Mouse (Mus musculus) v-Abl transformed pro-B cells (cell line): Measurements from ENCODE around the gene Tnfrsf1b.

Source experiments
- in situ Hi-C, 2 experiments: fragments of 400-800 bp; cut with MboI; formaldehyde crosslinking; loops; one replicate each; pipeline ENCODE4 v1.15.1; 2025; ENCODE audit not compliant: unreplicated experiment in 2 of 2

Gene Tnfrsf1b

DNA sequence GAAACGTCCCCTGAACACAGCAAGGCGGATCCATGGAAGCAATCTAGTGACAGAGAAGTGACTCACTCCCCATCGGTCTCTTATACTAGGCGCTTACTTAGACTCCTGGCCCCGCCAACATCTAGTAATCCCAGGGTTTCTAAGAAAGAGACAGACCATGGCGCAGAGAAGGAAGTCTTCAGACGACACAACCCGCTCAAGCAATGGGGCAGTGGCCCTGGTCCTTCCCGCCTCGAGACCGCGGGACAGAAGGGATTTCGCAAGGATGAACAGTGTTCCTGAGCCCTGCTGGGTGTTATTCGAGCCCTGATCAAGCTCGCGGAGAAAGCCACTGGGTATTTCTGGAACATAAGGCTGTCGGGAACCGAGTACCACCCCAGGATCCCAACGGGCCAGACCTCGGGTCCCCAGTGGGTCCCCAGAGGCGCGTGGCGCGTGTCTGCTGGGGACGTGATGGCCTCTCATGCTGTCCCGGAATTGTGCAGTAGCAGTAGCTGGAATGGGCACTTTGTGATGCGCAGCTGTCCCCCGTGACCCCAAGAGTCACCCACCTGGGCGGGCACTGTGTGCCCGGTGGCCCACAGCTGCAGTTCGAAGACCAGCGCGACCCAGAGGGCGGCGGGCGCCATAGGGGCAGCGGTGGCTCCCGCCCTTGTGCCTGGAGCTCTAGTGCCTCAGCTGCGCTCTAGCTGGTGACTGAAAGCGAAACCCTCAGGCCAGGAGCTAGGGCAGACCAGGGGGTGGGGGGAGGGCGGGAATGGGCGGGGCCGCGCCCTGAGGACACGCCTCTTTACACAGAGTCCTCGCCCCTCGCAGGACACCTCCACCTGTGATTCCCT lies at the start of gene Tnfrsf1b:
Tnfrsf1b (minus strand) TSS at position 698 of the 839 bp plus-strand sequence.
- in situ Hi-C loops = loop anchor here in 1 of 2 experiments (25.0 kb wide), 1 partner anchor 234 kb away; no protein-coding TSS in a partner anchor

GRCm38 (mm10) chr4:145295589-145296300 lies 49.1 kb upstream of the Tnfrsf1b start:
- in situ Hi-C loops = loop anchor here (5.0 to 25.0 kb wide), 4 partner anchors 403 to 1033 kb away; partner anchors contain the start of genes Dhrs3 (in 1 of the 2) and Gm13124 (in 1 of the 2)

GRCm38 (mm10) chr4:145294588-145294987 lies 47.9 kb upstream of the Tnfrsf1b start:
- in situ Hi-C loops = loop anchor here (5.0 to 25.0 kb wide), 4 partner anchors 407 to 1032 kb away; partner anchors contain the start of gene Gm13124 (in 1 of the 2)

- in situ Hi-C loops = loop anchor here (5.0 to 25.0 kb wide), 6 partner anchors 69 to 1024 kb away; partner anchors contain the start of gene Gm13124 (in 1 of the 2)
These were observed 39.9 kb upstream of the Tnfrsf1b start for GRCm38 (mm10) chr4:145286369-145287120.

GRCm38 (mm10) chr4:145284675-145285074 lies 38.0 kb upstream of the Tnfrsf1b start:
- in situ Hi-C loops = loop anchor here (5.0 to 25.0 kb wide), 6 partner anchors 67 to 1022 kb away; partner anchors contain the start of gene Gm13124 (in 1 of the 2)

- in situ Hi-C loops = loop anchor here (25.0 kb wide), 3 partner anchors 521 to 1021 kb away; partner anchors contain the start of gene Gm13124 (in 1 of the 2)
These were observed 36.8 kb upstream of the Tnfrsf1b start for GRCm38 (mm10) chr4:145283441-145283840.

- in situ Hi-C loops = loop anchor here (25.0 kb wide), 3 partner anchors 519 to 1019 kb away; partner anchors contain the start of gene Gm13124 (in 1 of the 2)
These were observed 34.3 kb upstream of the Tnfrsf1b start for GRCm38 (mm10) chr4:145280966-145281365.

GRCm38 (mm10) chr4:145278724-145279370 lies 32.2 kb upstream of the Tnfrsf1b start:
- in situ Hi-C loops = loop anchor here (25.0 kb wide), 3 partner anchors 517 to 1017 kb away; partner anchors contain the start of gene Gm13124 (in 1 of the 2)

DNA sequence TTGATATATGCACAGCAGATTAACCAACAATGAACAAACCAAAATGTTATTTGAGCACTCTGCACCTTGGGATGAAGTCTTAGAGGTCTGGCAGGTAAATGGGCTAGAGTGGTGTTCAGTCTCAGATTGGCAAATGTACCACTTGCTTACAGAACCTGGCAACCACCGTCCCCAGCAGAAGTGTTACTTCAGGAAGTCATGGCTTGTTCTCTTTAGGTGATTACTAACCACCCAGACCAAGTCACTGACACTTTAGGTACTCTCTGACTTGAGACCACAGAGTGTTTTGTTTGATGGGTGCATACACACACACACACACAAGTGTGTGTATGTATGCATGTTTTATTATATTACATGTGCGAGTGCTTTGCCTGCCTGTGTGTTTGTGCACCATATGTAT lies 31.6 kb upstream of the Tnfrsf1b start:
- in situ Hi-C loops = loop anchor here (25.0 kb wide), 3 partner anchors 516 to 1016 kb away; partner anchors contain the start of gene Gm13124 (in 1 of the 2)

DNA sequence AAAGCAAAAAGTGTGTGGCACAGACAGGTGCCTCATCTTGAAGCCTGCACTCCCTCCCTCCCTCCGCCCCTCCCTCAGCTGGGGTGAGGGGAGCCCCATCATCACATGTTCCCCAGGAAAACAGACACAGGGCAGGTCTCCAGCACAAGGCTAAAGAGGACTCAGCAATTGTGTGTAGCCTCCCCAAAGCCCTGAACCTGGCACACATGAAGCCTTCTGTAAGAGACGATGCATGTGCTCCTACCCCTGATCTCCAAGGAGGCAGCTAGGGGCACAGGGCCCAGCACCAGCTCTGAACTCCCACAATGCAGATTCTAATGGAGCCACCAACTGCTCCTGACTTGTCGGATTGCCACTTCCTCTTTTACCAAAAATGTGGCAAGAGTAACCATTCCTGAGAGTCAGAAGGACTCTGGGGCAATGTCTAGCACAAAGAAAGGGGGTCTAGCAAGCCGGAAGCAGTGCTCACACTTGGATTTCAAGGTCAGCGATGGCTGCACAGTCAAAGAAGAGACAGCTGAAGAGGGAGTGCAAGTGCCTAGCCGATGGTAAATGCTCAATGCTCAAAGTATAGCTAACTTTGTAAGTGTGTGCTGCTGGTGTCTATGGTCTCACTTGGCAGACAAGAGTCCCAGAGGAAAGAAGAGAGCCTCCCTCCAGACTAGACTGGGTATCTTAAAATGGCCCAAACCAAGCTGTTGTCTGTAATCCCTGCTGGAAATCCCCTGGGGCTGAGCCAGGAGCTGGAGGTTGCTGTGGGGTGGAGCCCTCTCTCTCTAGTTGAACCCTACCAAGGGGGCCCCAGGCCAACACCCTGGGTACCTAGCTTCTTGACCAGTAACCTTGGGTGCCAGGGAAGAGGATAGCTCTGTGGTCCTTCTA lies 29.9 kb upstream of the Tnfrsf1b start:
- in situ Hi-C loops = loop anchor here (25.0 kb wide), 3 partner anchors 514 to 1014 kb away; partner anchors contain the start of gene Gm13124 (in 1 of the 2)

GRCm38 (mm10) chr4:145274887-145275286 lies 28.2 kb upstream of the Tnfrsf1b start:
- in situ Hi-C loops = loop anchor here (25.0 kb wide), 3 partner anchors 513 to 1013 kb away; partner anchors contain the start of gene Gm13124 (in 1 of the 2)

GRCm38 (mm10) chr4:145273923-145274322 lies 27.3 kb upstream of the Tnfrsf1b start:
- in situ Hi-C loops = no loop called here

DNA sequence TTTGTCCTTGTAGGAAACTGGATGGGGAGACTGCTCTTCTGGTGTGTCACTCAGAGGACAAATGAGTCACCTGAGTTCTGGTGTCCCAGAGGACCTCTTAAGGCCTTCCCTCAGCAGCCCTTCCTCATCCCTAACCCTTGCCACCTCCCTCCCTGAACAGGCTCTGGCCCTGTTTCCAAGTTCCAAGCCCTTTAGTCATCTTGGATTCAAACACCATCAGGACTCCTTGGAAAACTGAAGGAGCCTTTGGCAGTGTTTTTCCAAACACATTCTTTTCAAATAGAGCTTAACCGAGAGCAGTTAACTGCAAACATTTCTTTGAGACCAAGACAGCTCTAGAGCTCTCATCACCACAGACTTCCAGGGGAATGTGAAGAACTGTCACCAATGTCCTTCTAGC lies 26.1 kb upstream of the Tnfrsf1b start:
- in situ Hi-C loops = no loop called here

- in situ Hi-C loops = no loop called here
These were observed 25.0 kb upstream of the Tnfrsf1b start for GRCm38 (mm10) chr4:145271634-145272033.

DNA sequence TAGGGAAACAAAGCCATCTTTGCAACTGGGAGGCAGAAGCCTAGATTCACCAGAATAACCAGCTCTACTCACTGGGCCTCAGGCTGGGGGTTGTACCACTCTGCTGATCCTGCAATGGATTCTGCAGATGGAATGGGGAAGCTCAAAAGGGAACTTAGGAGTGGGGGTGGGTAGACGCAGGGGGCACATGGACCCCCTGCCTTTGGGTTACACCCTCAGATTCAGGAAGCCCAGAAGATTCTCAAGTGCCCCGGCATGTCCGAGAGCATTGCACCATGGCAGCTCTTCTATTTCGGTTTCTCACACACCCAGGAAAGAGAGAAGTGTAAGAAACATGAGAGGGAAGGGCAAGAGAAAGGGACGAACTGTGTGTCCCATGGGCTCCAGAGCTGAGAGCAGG lies 23.5 kb upstream of the Tnfrsf1b start:
- in situ Hi-C loops = no loop called here

DNA sequence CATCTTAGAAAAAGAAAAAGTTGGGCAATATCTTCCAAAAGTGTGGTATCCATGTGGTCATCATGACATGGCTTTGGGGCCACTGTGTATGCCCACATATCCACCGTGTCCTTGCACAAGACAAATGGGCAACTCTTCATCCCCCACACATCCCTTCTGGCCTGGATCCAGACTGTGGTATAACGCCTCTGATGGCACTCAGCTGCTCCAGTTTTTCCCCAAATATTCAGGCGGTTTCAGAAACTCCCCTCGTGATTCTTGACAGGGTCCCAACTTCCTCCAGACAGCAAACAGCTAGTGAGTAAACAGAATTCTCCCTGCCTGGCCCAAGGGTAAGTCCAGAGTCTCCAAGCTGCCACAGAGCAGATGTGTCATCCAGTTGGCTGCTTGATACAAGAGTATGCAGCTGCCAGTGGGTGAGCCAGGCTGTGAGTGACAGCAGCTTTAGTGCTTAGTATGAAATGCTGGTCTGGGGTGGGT lies 21.0 kb upstream of the Tnfrsf1b start:
- in situ Hi-C loops = no loop called here

DNA sequence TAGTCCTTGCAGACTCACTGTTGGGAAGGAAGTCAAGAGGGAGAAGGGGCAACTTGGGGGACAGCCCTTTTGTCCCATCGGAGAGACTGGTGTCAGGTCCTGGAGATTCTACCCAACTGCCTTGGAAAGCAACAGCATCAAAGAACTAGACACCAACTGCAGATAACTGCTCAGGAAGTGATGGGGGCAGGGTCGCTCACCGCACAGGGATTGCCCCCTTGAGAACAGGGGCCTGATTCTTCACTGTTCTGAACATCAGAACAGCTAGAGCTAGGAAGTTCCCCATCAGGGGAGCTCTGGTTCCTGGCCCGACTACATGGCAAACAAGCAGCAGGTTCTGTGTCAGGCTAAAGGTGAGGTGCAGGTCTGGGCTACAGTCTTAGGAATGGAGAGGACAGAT lies 19.8 kb upstream of the Tnfrsf1b start:
- in situ Hi-C loops = no loop called here

GRCm38 (mm10) chr4:145264761-145265160 lies 18.1 kb upstream of the Tnfrsf1b start:
- in situ Hi-C loops = no loop called here
